13 mouse cellular contexts compared by ENCODE assay signal in the genomic region with DNA sequence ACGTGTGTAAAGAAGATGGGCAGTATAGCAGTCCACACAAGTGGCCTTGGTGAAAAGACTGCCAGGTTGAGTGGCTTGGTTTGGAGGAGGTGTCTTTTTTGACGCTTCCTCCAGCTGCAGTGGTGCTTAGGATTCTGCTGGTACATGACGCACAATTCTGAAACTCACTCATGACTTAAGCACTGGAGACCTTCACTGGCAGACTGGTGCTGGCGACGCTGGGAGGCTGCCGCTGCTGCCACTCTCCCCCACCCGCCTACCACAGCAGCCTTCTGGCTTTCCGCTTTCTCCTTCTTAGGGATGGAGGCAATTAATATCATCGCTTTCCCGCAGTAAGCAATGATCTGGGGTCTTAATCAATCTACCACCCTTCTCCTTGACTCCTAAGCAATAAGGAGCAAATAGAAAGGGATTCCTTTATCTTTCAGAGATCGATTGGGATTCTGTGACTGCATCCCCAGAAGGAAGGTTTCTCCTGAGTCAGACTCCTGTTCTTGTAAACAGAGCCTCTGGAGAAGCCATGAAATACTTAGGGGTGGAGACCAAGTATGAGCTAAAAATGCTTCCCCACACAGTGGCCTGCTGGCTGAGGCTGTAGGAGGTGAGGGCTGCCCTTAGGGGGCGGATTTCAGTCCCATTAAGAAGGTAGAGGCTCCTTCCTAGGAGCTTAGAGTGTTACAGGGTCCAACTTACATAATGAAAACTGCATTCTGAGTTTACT. TPM values are rescaled to one million over a fixed set of nuclear protein-coding genes. Genes with fewer than 3 reads are reported as not detected.
DNase-seq lines count a peak whose midpoint lies in the region; ATAC-seq and TF ChIP-seq lines count a peak whose summit lies in the region.
"Had no signal": no experiment of that assay in that cellular context is flagged by ENCODE, and none has a peak within 500 bp of the region (broad histone marks: within the 10 kb centered on the region; RNA-seq: fewer than 3 reads in every experiment).

No protein-coding gene starts in this region.

- H3K27ac ChIP-seq in kidney, adult 2 months (ENCODE audit: insufficient read depth, low read depth, low read length) = no peak overlapping the region
- H3K27ac ChIP-seq in kidney, embryonic 14.5 days (ENCODE audit: low read depth, low read length) = no peak overlapping the region; the same call in 1 of the 2 replicates
- no peak overlapping the region for H3K27ac ChIP-seq in hindbrain, embryonic 16.5 days (ENCODE audit: low read depth, low read length)
- H3K27ac ChIP-seq in forebrain, embryonic 11.5 days (ENCODE audit: low read depth, low read length) = no peak overlapping the region
- H3K27ac ChIP-seq in heart, embryonic 11.5 days (ENCODE audit: low read depth, low read length) = no peak overlapping the region

- no peak overlapping the region for H3K9ac ChIP-seq in kidney, embryonic 14.5 days (ENCODE audit: low read depth, low read length)
- no peak overlapping the region for H3K9ac ChIP-seq in hindbrain, embryonic 16.5 days (ENCODE audit: low read depth, low read length)
- no peak overlapping the region for H3K9ac ChIP-seq in forebrain, embryonic 11.5 days (ENCODE audit: low read length)
- no peak overlapping the region for H3K9ac ChIP-seq in heart, embryonic 11.5 days (ENCODE audit: low read depth, low read length)

- no peak for ATAC-seq in kidney, embryonic 14.5 days (ENCODE audit: low FRiP score, low TSS enrichment)
- ATAC-seq in hindbrain, embryonic 16.5 days = peak; percentile 42
- ATAC-seq in forebrain, embryonic 11.5 days (replicated peaks; ENCODE audit: low FRiP score) = no peak
- no peak for ATAC-seq in heart, embryonic 11.5 days (replicated peaks; ENCODE audit: insufficient number of reproducible peaks, low FRiP score, low TSS enrichment)

- H3K27me3 ChIP-seq in kidney, adult 2 months (replicated peaks; ENCODE audit: control insufficient read depth, insufficient read depth, low read length) = no peaks in the 10 kb centered on the region
- H3K27me3 ChIP-seq in kidney, embryonic 14.5 days (ENCODE audit: control insufficient read depth, insufficient read depth, low read length) = no peaks in the 10 kb centered on the region
- H3K27me3 ChIP-seq in hindbrain, embryonic 16.5 days (replicated peaks; ENCODE audit: control insufficient read depth, insufficient read depth, low read length) = no peaks in the 10 kb centered on the region
- no peaks in the 10 kb centered on the region for H3K27me3 ChIP-seq in forebrain, embryonic 11.5 days (ENCODE audit: control insufficient read depth, insufficient read depth, low read length)
- H3K27me3 ChIP-seq in heart, embryonic 11.5 days (ENCODE audit: control insufficient read depth, insufficient read depth, low read length) = no peaks in the 10 kb centered on the region
- H3K27me3 ChIP-seq: megakaryocyte, embryonic 14.5 days had no signal

- DNase-seq in kidney, adult 2 months = no peak
- peak; percentile 47 for DNase-seq in right cerebral cortex, adult 18-20 months
- no peak for DNase-seq in right cerebral cortex, postnatal 14 days
- DNase-seq in telencephalon, adult 2 months (ENCODE audit: low read depth, low spot score) = peak; percentile 17
- DNase-seq in forebrain, embryonic 11.5 days (ENCODE audit: low spot score) = no peak
- DNase-seq: cerebellum, postnatal 25 days; kidney, postnatal 25 days had no signal

- no peaks in the 10 kb centered on the region for H3K36me3 ChIP-seq in kidney, adult 2 months (ENCODE audit: control insufficient read depth, insufficient read depth, low read length)
- H3K36me3 ChIP-seq in kidney, embryonic 14.5 days (ENCODE audit: control insufficient read depth, insufficient read depth, low read length) = no peaks in the 10 kb centered on the region
- H3K36me3 ChIP-seq in hindbrain, embryonic 16.5 days (ENCODE audit: control insufficient read depth, insufficient read depth, low read length) = no peaks in the 10 kb centered on the region
- no peaks in the 10 kb centered on the region for H3K36me3 ChIP-seq in forebrain, embryonic 11.5 days (ENCODE audit: control insufficient read depth, insufficient read depth, low read length)
- peaks cover 2% of the 10 kb centered on the region; the same call in 1 of the 2 replicates for H3K36me3 ChIP-seq in heart, embryonic 11.5 days (ENCODE audit: control insufficient read depth, insufficient read depth, low read length)

- H3K9me3 ChIP-seq in kidney, embryonic 14.5 days (ENCODE audit: control insufficient read depth, low read length) = no peaks in the 10 kb centered on the region
- no peaks in the 10 kb centered on the region for H3K9me3 ChIP-seq in hindbrain, embryonic 16.5 days (ENCODE audit: control insufficient read depth, low read length)
- H3K9me3 ChIP-seq in forebrain, embryonic 11.5 days (ENCODE audit: control insufficient read depth, low read length) = no peaks in the 10 kb centered on the region
- H3K9me3 ChIP-seq in heart, embryonic 11.5 days (replicated peaks; ENCODE audit: control insufficient read depth, low read length) = no peaks in the 10 kb centered on the region
- H3K9me3 ChIP-seq: G1E; megakaryocyte, embryonic 14.5 days had no signal

- no peak overlapping the region for H3K4me3 ChIP-seq in kidney, adult 2 months (ENCODE audit: insufficient read depth, low read depth, low read length)
- H3K4me3 ChIP-seq in kidney, embryonic 14.5 days (ENCODE audit: low read length) = no peak overlapping the region
- H3K4me3 ChIP-seq in hindbrain, embryonic 16.5 days (ENCODE audit: low read length) = no peak overlapping the region
- no peak overlapping the region for H3K4me3 ChIP-seq in forebrain, embryonic 11.5 days (ENCODE audit: low read depth, low read length)
- H3K4me3 ChIP-seq in heart, embryonic 11.5 days (ENCODE audit: low read depth, low read length) = no peak overlapping the region
- H3K4me3 ChIP-seq: megakaryocyte, embryonic 14.5 days had no signal

- 79% methylated on average over 12 of the region's 12 CpGs for WGBS in kidney, adult 2 months
- 50% methylated on average over 12 of the region's 12 CpGs for WGBS in kidney, embryonic 14.5 days
- WGBS in hindbrain, embryonic 16.5 days = 56% methylated on average over 12 of the region's 12 CpGs
- WGBS in forebrain, embryonic 11.5 days = 50% methylated on average over 12 of the region's 12 CpGs
- 61% methylated on average over 12 of the region's 12 CpGs for WGBS in heart, embryonic 11.5 days (ENCODE audit: insufficient replicate concordance)

- H3K4me1 ChIP-seq in kidney, adult 2 months (ENCODE audit: control insufficient read depth, insufficient read depth, low read length) = peaks cover 3% of the 10 kb centered on the region; the same call in 1 of the 2 replicates
- H3K4me1 ChIP-seq in kidney, embryonic 14.5 days (ENCODE audit: control insufficient read depth, insufficient read depth, low read length) = peaks cover 27% of the 10 kb centered on the region
- no peaks in the 10 kb centered on the region; the same call in 1 of the 2 replicates for H3K4me1 ChIP-seq in hindbrain, embryonic 16.5 days (ENCODE audit: control insufficient read depth, insufficient read depth, low read depth, low read length)
- 0 out of 2 replicates have a peak, but pooled peaks cover 3% of the 10 kb centered on the region for H3K4me1 ChIP-seq in forebrain, embryonic 11.5 days (replicated peaks; ENCODE audit: control insufficient read depth, insufficient read depth, low read length)
- peaks cover 3% of the 10 kb centered on the region; the same call in 1 of the 2 replicates for H3K4me1 ChIP-seq in heart, embryonic 11.5 days (ENCODE audit: control insufficient read depth, insufficient read depth, low read length)

- TF ChIP-seq CTCF in kidney, adult 2 months (conservative IDR thresholded peaks at IDR 0.05; ENCODE audit: insufficient read depth, insufficient read length, low read depth, low read length) = 0 out of 2 replicates have a peak, but pooled peaks have one; percentile 6

- no peak overlapping the region for H3K4me2 ChIP-seq in kidney, embryonic 14.5 days (replicated peaks; ENCODE audit: low read depth, low read length)
- no peak overlapping the region for H3K4me2 ChIP-seq in hindbrain, embryonic 16.5 days (ENCODE audit: low read length)
- no peak overlapping the region for H3K4me2 ChIP-seq in forebrain, embryonic 11.5 days (ENCODE audit: low read depth, low read length, severe bottlenecking)
- no peak overlapping the region for H3K4me2 ChIP-seq in heart, embryonic 11.5 days

- TF ChIP-seq POLR2A in kidney, adult 2 months (IDR thresholded peaks at IDR 0.05; ENCODE audit: low read depth, low read length) = no peak

RNA-seq across cellular contexts. Expression of gene Lax1, which starts 22.5 kb away (rescaled TPM):
- 0.34 and 1.8 TPM in 2 replicates for polyA plus RNA-seq in kidney, adult 2 months (2012; rRNA removed)
- 0.34 and 0.73 TPM in 2 replicates for polyA plus RNA-seq in kidney, embryonic 14.5 days (2014; fragmentation: Nextera tagmentation; extraction: Ambion mirVana)
- 0.06 TPM in 1 of 2 replicates, not detected in the other for polyA plus RNA-seq in hindbrain, embryonic 16.5 days (2015; fragmentation: Nextera tagmentation; extraction: Ambion mirVana)
- polyA plus RNA-seq in forebrain, embryonic 11.5 days (2014; fragmentation: Nextera tagmentation; extraction: Ambion mirVana) = 0.36 and 0.57 TPM in 2 replicates
- 0.09 and 0.73 TPM in 2 replicates for polyA plus RNA-seq in heart, embryonic 11.5 days (2014; fragmentation: Nextera tagmentation; extraction: Ambion mirVana)
- polyA plus RNA-seq: G1E had no signal

RNA-seq across cellular contexts. Expression of gene Gm38394, which starts 51.3 kb away (rescaled TPM):
- polyA plus RNA-seq in kidney, adult 2 months (2012; rRNA removed) = 2.1 and 2.2 TPM in 2 replicates
- polyA plus RNA-seq in kidney, embryonic 14.5 days (2014; fragmentation: Nextera tagmentation; extraction: Ambion mirVana) = 6.5 and 11.4 TPM in 2 replicates
- polyA plus RNA-seq in hindbrain, embryonic 16.5 days (2015; fragmentation: Nextera tagmentation; extraction: Ambion mirVana) = 2.1 and 2.3 TPM in 2 replicates
- polyA plus RNA-seq in forebrain, embryonic 11.5 days (2014; fragmentation: Nextera tagmentation; extraction: Ambion mirVana) = 6.2 and 7.2 TPM in 2 replicates
- polyA plus RNA-seq in heart, embryonic 11.5 days (2014; fragmentation: Nextera tagmentation; extraction: Ambion mirVana) = 7.0 and 8.4 TPM in 2 replicates

RNA-seq across cellular contexts. Expression of gene Zbed6, which starts 51.8 kb away (rescaled TPM):
- polyA plus RNA-seq in kidney, adult 2 months (2012; rRNA removed) = 2.2 and 2.5 TPM in 2 replicates
- polyA plus RNA-seq in kidney, embryonic 14.5 days (2014; fragmentation: Nextera tagmentation; extraction: Ambion mirVana) = 0.51 TPM in 1 of 2 replicates, not detected in the other
- polyA plus RNA-seq in hindbrain, embryonic 16.5 days (2015; fragmentation: Nextera tagmentation; extraction: Ambion mirVana) = not detected in 2 replicates
- not detected in 2 replicates for polyA plus RNA-seq in forebrain, embryonic 11.5 days (2014; fragmentation: Nextera tagmentation; extraction: Ambion mirVana)
- polyA plus RNA-seq in heart, embryonic 11.5 days (2014; fragmentation: Nextera tagmentation; extraction: Ambion mirVana) = not detected in 2 replicates
- polyA plus RNA-seq: G1E; heart, embryonic 14.5 days had no signal

Comparison
In these comparisons a context has a peak if more than half of its experiments do, and no peak if none do; other contexts are left out.
1. DNase-seq: peak in right cerebral cortex, adult 18-20 months (single experiment) and telencephalon, adult 2 months (single experiment); none in kidney, adult 2 months (single experiment), right cerebral cortex, postnatal 14 days (single experiment) and forebrain, embryonic 11.5 days (single experiment).